Mouse (Mus musculus): ENCODE data around the gene Stoml3. TPM values are rescaled to one million over a fixed set of nuclear protein-coding genes. Genes with fewer than 3 reads are reported as not detected.

Stoml3 gene
- polyA plus RNA-seq, 1 experiment = not detected

- TF ChIP-seq CTCF (IDR thresholded peaks at IDR 0.05; ENCODE audit: extremely low read depth, insufficient read length, insufficient replicate concordance, low read depth, low read length) = no peak
- no peak for TF ChIP-seq POLR2A (IDR thresholded peaks at IDR 0.05; ENCODE audit: low read depth, low read length)
- Histone ChIP-seq H3K36me3 (ENCODE audit: control insufficient read depth, insufficient read depth, low read length) (peaks cover 69% of the 10 kb centered on the region), H3K4me1 (ENCODE audit: control insufficient read depth, insufficient read depth, insufficient read length, low read length) (peaks cover 2% of the 10 kb centered on the region; the same call in 1 of the 2 replicates), H3K27me3 (ENCODE audit: control insufficient read depth, insufficient read depth, low read length) (no peaks in the 10 kb centered on the region), H3K4me3 (ENCODE audit: low read depth, low read length) (no peak overlapping the region), H3K27ac (ENCODE audit: insufficient read depth, low read depth, low read length) (no peak overlapping the region)
- WGBS = 58% methylated on average over 4 of the region's 4 CpGs
Measured at GRCm38 (mm10) chr3:53474179-53474578, 14.3 kb upstream of the Stoml3 start.

DNA sequence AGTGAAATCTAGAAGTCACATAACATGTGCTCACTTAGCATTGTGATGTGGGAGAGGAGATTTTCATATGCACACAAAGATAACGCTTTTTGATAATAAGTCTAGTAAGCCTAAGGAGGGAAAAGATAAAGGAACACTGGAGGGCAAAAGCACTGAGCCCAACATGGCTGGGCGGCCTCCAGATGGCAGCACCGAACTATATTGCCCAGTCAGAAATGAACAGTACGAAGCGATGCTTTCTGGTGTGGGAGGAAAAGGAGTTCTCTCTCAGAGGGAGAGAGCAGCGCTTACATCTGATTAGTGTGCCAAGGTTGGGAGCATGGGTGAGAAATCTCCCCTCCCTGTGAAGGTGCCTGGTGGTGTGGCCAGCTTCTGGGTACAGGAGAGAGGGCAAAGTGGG lies 12.6 kb upstream of the Stoml3 start:
- H3K27me3 ChIP-seq (ENCODE audit: control insufficient read depth, insufficient read depth, low read length) = no peaks in the 10 kb centered on the region
- H3K4me3 ChIP-seq (ENCODE audit: low read depth, low read length) = no peak overlapping the region
- H3K4me1 ChIP-seq (ENCODE audit: control insufficient read depth, insufficient read depth, insufficient read length, low read length) = no peaks in the 10 kb centered on the region
- WGBS = 43% methylated on average over 6 of the region's 6 CpGs
- H3K27ac ChIP-seq (ENCODE audit: insufficient read depth, low read depth, low read length) = no peak overlapping the region
- peak; percentile 63; the same call in 1 of the 2 replicates for TF ChIP-seq CTCF (IDR thresholded peaks at IDR 0.05; ENCODE audit: extremely low read depth, insufficient read length, insufficient replicate concordance, low read depth, low read length)
- TF ChIP-seq POLR2A (IDR thresholded peaks at IDR 0.05; ENCODE audit: low read depth, low read length) = no peak
- H3K36me3 ChIP-seq (ENCODE audit: control insufficient read depth, insufficient read depth, low read length) = peaks cover 78% of the 10 kb centered on the region

DNA sequence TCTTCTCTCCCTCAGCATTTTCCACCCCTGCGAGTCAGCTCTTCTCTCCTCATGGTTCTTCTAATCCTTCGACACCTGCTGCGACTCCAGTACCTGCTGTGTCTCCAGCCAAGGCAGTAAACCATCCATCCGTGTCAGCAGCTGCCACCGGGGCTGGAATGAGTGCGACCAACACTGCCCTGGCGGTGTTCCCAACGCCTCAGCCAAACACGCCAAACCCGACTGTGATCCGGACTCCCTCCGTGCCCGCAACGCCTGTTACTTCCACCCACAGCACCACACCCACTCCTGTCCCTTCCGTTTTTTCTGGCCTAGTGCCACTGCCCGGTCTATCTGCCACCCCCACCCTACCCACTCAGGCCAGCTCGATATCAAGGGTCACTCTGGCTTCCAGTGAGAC lies 11.0 kb upstream of the Stoml3 start:
- Histone ChIP-seq H3K27ac (ENCODE audit: insufficient read depth, low read depth, low read length) (no peak overlapping the region), H3K4me1 (ENCODE audit: control insufficient read depth, insufficient read depth, insufficient read length, low read length) (no peaks in the 10 kb centered on the region), H3K4me3 (ENCODE audit: low read depth, low read length) (no peak overlapping the region), H3K36me3 (ENCODE audit: control insufficient read depth, insufficient read depth, low read length) (peaks cover 66% of the 10 kb centered on the region), H3K27me3 (ENCODE audit: control insufficient read depth, insufficient read depth, low read length) (no peaks in the 10 kb centered on the region)
- TF ChIP-seq CTCF (IDR thresholded peaks at IDR 0.05; ENCODE audit: extremely low read depth, insufficient read length, insufficient replicate concordance, low read depth, low read length) (no peak), POLR2A (IDR thresholded peaks at IDR 0.05; ENCODE audit: low read depth, low read length) (no peak)
- WGBS = 82% methylated on average over 17 of the region's 17 CpGs

DNA sequence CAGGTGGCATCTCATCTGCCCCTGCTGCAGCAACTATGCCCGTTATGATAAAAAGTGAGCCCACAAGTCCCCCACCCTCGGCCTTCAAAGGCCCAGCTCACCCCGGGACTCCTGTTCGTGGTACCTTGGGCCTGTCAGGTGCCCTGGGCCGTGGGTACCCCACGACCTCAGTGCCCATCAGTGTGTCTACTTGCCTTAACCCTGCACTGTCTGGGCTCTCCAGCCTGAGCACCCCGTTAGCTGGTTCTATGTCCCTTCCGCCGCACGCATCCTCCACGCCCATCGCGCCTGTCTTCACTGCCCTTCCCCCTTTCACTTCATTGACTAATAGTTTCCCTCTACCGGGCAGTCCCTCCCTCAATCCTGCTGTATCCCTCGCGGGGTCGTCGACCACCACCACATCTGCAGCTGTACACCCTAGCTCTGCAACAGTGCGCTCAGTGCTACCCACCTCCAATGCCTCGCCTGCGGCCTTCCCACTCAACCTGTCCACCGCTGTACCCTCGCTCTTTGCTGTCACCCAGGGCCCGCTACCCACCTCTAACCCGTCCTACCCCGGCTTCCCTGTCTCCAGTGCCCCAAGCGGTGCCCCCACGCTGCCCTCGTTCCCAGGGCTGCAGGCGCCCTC lies 9.9 kb upstream of the Stoml3 start:
- TF ChIP-seq POLR2A (IDR thresholded peaks at IDR 0.05; ENCODE audit: low read depth, low read length) (no peak), CTCF (IDR thresholded peaks at IDR 0.05; ENCODE audit: extremely low read depth, insufficient read length, insufficient replicate concordance, low read depth, low read length) (no peak)
- no peaks in the 10 kb centered on the region for H3K4me1 ChIP-seq (ENCODE audit: control insufficient read depth, insufficient read depth, insufficient read length, low read length)
- no peak overlapping the region for H3K4me3 ChIP-seq (ENCODE audit: low read depth, low read length)
- 96% methylated on average over 30 of the region's 30 CpGs for WGBS
- no peak overlapping the region for H3K27ac ChIP-seq (ENCODE audit: insufficient read depth, low read depth, low read length)
- H3K36me3 ChIP-seq (ENCODE audit: control insufficient read depth, insufficient read depth, low read length) = peaks cover 56% of the 10 kb centered on the region
- H3K27me3 ChIP-seq (ENCODE audit: control insufficient read depth, insufficient read depth, low read length) = no peaks in the 10 kb centered on the region

GRCm38 (mm10) chr3:53483414-53484059 lies 4.9 kb upstream of the Stoml3 start:
- no peak for TF ChIP-seq POLR2A (IDR thresholded peaks at IDR 0.05; ENCODE audit: low read depth, low read length)
- Histone ChIP-seq H3K36me3 (ENCODE audit: control insufficient read depth, insufficient read depth, low read length) (peaks cover 17% of the 10 kb centered on the region), H3K27ac (ENCODE audit: insufficient read depth, low read depth, low read length) (no peak overlapping the region), H3K27me3 (ENCODE audit: control insufficient read depth, insufficient read depth, low read length) (no peaks in the 10 kb centered on the region), H3K4me3 (ENCODE audit: low read depth, low read length) (no peak overlapping the region), H3K4me1 (ENCODE audit: control insufficient read depth, insufficient read depth, insufficient read length, low read length) (no peaks in the 10 kb centered on the region; the same call in 1 of the 2 replicates)
- 83% methylated on average over 8 of the region's 8 CpGs for WGBS

DNA sequence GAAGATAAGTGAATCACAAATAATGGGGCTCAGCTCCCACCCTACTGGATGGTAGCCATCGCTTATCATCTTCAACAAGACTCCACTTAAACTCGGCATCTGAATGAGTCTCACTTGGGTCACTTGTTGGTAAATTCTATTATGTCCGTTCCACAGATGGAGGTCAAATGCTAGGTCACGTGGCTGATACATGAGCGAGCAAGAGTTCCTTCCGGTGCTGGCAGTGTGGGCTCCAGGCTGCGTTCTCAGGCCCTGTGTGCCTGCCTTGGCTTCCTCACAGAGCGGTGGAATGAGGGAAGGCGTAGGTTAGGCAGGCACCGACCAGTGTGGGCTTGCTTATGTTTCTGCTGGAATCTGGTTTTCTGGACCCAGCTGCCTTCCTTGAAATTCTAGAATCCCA lies 1.9 kb upstream of the Stoml3 start:
- WGBS = 83% methylated on average over 10 of the region's 10 CpGs
- no peak overlapping the region for H3K4me3 ChIP-seq (ENCODE audit: low read depth, low read length)
- H3K27ac ChIP-seq (ENCODE audit: insufficient read depth, low read depth, low read length) = no peak overlapping the region
- H3K4me1 ChIP-seq (ENCODE audit: control insufficient read depth, insufficient read depth, insufficient read length, low read length) = no peaks in the 10 kb centered on the region; the same call in 1 of the 2 replicates
- H3K36me3 ChIP-seq (ENCODE audit: control insufficient read depth, insufficient read depth, low read length) = peaks cover 2% of the 10 kb centered on the region
- H3K27me3 ChIP-seq (ENCODE audit: control insufficient read depth, insufficient read depth, low read length) = no peaks in the 10 kb centered on the region
- TF ChIP-seq POLR2A (IDR thresholded peaks at IDR 0.05; ENCODE audit: low read depth, low read length) = no peak
- TF ChIP-seq CTCF (IDR thresholded peaks at IDR 0.05; ENCODE audit: extremely low read depth, insufficient read length, insufficient replicate concordance, low read depth, low read length) = no peak

DNA sequence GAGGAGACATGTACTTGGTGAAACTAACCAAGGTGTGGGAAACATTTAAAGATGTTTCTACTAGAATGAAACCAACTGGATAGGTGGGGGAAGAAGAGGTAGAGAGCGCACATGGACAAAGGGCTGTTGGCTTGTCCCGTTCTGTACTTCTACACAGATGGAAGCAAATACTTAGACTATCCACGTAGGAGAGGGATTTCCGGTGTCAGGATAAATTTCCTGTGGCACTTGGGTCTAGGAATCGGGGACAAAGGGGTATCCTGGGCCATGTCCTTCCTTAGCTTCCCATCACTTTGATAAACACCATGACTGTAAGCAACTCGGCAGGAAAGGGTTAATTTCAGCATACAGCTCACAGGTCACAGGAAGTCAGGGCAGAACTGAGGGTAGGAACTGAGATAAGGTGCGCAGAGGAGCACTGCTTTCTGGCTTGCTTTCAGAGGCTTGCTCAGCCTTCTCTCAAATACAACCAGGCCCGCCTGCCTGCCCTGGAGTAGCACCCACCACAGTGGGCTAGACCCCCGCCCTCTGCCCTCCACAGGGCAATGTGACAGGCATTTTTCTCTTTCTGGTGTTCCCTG lies 1.4 kb upstream of the Stoml3 start:
- H3K36me3 ChIP-seq (ENCODE audit: control insufficient read depth, insufficient read depth, low read length) = no peaks in the 10 kb centered on the region; the same call in 1 of the 2 replicates
- no peaks in the 10 kb centered on the region for H3K27me3 ChIP-seq (ENCODE audit: control insufficient read depth, insufficient read depth, low read length)
- H3K4me3 ChIP-seq (ENCODE audit: low read depth, low read length) = no peak overlapping the region
- WGBS = 51% methylated on average over 9 of the region's 9 CpGs
- no peak for TF ChIP-seq POLR2A (IDR thresholded peaks at IDR 0.05; ENCODE audit: low read depth, low read length)
- TF ChIP-seq CTCF (IDR thresholded peaks at IDR 0.05; ENCODE audit: extremely low read depth, insufficient read length, insufficient replicate concordance, low read depth, low read length) = no peak
- H3K4me1 ChIP-seq (ENCODE audit: control insufficient read depth, insufficient read depth, insufficient read length, low read length) = no peaks in the 10 kb centered on the region; the same call in 1 of the 2 replicates
- no peak overlapping the region for H3K27ac ChIP-seq (ENCODE audit: insufficient read depth, low read depth, low read length)

All from small intestine, adult 2 months (tissue).